Mouse (Mus musculus) induced T-regulatory cell, adult 2 months (primary cell): ENCODE data around the gene Cacybp.

Experiments used
- DNase-seq: peaks from one replicate; pipeline ENCODE4 v3.0.0-alpha.2; 2012; ENCODE audit warnings: low read depth

Cacybp gene

GRCm38 (mm10) chr1:160214171-160214570, 1.5 kb upstream of the Cacybp start:
- DNase-seq: no peak

- DNase-seq: peak; percentile 71
Observed at GRCm38 (mm10) chr1:160212123-160212691, 468 bp downstream of the Cacybp start.

GRCm38 (mm10) chr1:160211597-160212122, 1.0 kb downstream of the Cacybp start:
- no peak for DNase-seq

GRCm38 (mm10) chr1:160210566-160210965, 2.1 kb downstream of the Cacybp start:
- no peak for DNase-seq

GRCm38 (mm10) chr1:160209844-160210243, 2.8 kb downstream of the Cacybp start:
- DNase-seq: no peak

GRCm38 (mm10) chr1:160205486-160205885, 7.2 kb downstream of the Cacybp start:
- DNase-seq: no peak

- no peak for DNase-seq
Observed at GRCm38 (mm10) chr1:160195337-160195663, 17.4 kb downstream of the Cacybp start.

GRCm38 (mm10) chr1:160194529-160195336, 17.9 kb downstream of the Cacybp start, which contains the start of gene Mrps14:
Mrps14 (plus strand) TSS chr1:160195215.
- peak; percentile 100 for DNase-seq

- DNase-seq: peak; percentile 46
Observed at GRCm38 (mm10) chr1:160184506-160184905, 28.2 kb downstream of the Cacybp start.

- DNase-seq: no peak
Observed at GRCm38 (mm10) chr1:160181216-160181615, 31.5 kb downstream of the Cacybp start.

GRCm38 (mm10) chr1:160176903-160177302, 35.8 kb downstream of the Cacybp start:
- DNase-seq: no peak

GRCm38 (mm10) chr1:160166600-160166999, 46.1 kb downstream of the Cacybp start:
- DNase-seq: no peak

- no peak for DNase-seq
Observed at GRCm38 (mm10) chr1:160158190-160158589, 54.5 kb downstream of the Cacybp start.

- DNase-seq: no peak
Observed at GRCm38 (mm10) chr1:160153480-160153879, 59.2 kb downstream of the Cacybp start, which contains the start of gene Tnn. Tnn (minus strand) TSS chr1:160153580.
